Mouse (Mus musculus): ENCODE results near the gene Map6d1.

- TF ChIP-seq POLR2A (IDR thresholded peaks at IDR 0.05; ENCODE audit: low read depth, low read length) (no peak), CTCF (IDR thresholded peaks at IDR 0.05; ENCODE audit: borderline replicate concordance, insufficient read depth, low read length) (no peak)
Measured at GRCm38 (mm10) chr16:20237426-20237825, 3.7 kb downstream of the Map6d1 start.

Data from embryonic fibroblast, embryonic 13.5 days (primary cell).